Mouse (Mus musculus) CH12F3 (cell line): ENCODE measurements around the gene Ugp2.
"Not testable (repeated sequence)": the region's sequence is repeated elsewhere in the genome, so short reads cannot be mapped to it uniquely, and the experiment has no call there.

Source experiments
- in situ Hi-C: fragments of 300-500 bp; cut with MboI; formaldehyde crosslinking; loops from 2 replicates; pipeline ENCODE4 v1.14.3; 2020; ENCODE audit warnings: low sequenced_read_pairs

The Ugp2 gene

DNA sequence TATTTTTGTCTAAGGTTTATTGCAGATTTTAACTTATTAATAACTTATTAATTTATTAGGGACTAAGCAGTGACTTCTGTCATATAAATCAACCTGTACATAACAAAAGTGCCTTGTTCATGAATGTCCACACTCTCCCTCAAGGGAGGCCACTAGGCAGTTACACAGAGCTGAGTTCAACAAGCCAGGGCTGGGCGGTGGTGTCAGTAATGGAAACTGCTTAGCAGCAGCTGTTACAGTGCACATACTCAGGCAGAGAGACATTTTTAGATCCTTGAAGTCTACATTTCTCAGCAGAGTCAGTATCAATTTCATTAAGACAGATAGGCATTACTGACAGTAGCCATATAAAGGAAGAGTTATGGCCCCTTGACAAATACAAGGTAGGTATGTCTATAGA, 33.1 kb downstream of the Ugp2 start:
- in situ Hi-C loops, result no loop called here

- in situ Hi-C loops, result no loop called here
Observed at GRCm38 (mm10) chr11:21332639-21333295, 38.2 kb downstream of the Ugp2 start.

DNA sequence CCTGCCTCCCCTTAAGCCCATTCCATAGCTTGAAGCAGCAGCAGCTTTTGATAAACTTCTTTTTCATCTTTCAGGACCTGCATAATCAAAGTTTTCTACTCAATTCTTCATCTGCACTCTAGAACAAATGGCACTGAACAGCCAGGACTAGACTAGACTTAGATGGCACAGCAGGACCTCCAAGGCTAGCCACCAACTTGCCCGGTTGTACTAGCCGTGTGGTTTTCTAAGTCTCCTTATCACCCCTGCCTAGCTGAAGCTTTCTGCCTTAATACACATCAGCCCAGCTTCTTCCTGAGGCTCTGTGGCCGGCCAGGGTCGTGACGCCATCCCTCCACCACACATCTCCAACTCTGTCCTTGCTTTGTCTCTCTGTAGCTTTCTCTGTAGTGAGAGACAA, 42.9 kb downstream of the Ugp2 start:
- in situ Hi-C loops, result no loop called here

GRCm38 (mm10) chr11:21327486-21327885, 43.5 kb downstream of the Ugp2 start:
- in situ Hi-C loops, result no loop called here

DNA sequence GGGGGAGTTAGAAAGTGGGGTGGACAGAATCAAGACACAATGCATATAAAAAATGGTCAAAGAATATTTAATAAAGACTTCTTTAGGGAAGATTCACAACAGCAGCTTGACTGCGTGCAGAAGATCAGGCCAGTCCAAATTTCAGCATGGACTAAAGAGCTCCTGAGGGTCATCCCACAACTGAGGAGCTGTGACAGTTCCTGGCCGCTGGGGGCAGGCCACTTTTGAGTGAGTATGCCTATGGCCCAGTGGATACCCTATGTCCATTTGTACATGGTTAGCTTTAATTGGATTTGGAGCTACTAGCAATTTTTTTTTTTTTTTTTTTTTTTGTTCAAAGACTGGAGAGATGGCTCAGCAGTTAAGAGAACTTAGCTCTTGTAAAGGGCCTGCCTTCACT, 44.2 kb downstream of the Ugp2 start:
- in situ Hi-C loops, result no loop called here

- in situ Hi-C loops, result no loop called here
Observed at GRCm38 (mm10) chr11:21325781-21326180, 45.2 kb downstream of the Ugp2 start.

- in situ Hi-C loops, result no loop called here
Observed at GRCm38 (mm10) chr11:21322349-21322748, 48.7 kb downstream of the Ugp2 start.

DNA sequence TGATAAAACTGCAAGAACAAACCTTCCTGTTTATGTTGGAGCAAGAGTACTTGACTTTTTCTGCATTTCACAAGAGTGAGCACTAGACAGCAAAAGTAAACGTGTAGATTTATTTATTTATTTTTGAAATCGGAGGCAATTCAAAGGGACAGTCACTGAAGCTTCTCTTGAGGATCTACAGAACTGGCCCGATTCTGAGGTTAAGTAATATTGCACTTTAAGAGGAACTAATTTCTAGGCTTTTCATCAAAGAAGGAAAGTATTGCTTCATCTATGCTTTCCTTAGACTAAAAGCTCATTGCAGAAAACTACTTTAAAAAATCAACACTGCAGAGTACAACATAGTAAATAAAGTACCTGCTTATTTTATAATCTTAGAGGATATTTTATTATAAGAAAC, 49.4 kb downstream of the Ugp2 start:
- in situ Hi-C loops, result no loop called here

DNA sequence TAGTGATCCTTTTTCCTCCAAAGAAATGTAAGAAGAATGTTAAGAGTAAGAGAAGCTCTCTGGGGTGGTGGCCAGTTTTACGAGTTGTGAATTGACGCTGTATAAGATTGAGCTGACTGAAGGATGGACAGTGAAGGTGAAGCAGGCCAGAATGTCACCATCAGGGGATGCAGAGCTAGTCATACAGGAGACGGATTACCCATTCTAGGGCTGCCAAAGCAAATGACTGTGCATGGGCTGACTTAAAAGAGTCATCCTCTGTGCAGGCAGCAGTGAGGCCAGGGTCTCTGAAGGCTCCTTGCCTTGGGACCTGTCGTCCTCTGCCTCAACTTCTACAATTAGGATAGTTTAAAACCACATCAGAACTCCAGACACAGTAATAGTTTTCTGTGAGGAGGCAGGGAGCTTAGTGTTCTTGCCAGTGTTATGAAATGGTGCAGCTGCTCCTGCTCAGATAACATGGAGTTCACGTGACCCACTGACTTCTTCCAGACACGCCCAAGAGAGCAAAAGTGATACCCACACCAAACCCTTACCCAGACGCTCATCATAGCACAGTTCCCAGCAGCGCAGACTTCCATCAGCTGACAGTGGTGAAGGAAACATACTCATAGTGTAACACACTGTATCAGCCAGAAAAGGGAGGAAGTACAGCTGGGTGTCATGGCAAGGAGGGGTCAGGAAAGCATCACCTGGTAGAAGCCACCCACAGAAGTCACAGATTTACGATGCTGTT, 56.9 kb downstream of the Ugp2 start:
- in situ Hi-C loops, result no loop called here

- in situ Hi-C loops, result loop anchor here (5.0 kb wide), 1 partner anchor 148 kb away; no protein-coding TSS in a partner anchor
Observed at GRCm38 (mm10) chr11:21309516-21309915, 61.5 kb downstream of the Ugp2 start.

DNA sequence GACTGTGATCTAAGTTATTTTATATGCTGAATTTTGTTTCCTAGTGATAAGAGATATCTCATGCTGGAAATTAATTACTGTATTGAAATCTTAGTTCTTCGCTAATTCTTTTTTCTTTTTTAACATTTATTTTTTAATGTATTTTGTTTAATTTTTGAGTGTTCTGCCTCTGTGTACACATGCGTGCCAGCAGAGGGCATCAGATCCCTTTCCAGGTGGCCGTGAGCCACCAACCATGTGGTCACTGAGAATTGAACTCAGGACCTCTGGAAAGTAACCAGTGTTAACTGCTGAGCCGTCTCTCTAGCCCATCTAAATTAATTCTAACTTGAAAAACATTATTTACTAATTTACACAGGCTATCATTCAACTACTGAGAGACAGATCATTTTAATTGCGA, 62.9 kb downstream of the Ugp2 start:
- in situ Hi-C loops, result loop anchor here (5.0 kb wide), 1 partner anchor 149 kb away; no protein-coding TSS in a partner anchor

GRCm38 (mm10) chr11:21307078-21307668, 63.8 kb downstream of the Ugp2 start:
- in situ Hi-C loops, result loop anchor here (5.0 kb wide), 1 partner anchor 150 kb away; no protein-coding TSS in a partner anchor

DNA sequence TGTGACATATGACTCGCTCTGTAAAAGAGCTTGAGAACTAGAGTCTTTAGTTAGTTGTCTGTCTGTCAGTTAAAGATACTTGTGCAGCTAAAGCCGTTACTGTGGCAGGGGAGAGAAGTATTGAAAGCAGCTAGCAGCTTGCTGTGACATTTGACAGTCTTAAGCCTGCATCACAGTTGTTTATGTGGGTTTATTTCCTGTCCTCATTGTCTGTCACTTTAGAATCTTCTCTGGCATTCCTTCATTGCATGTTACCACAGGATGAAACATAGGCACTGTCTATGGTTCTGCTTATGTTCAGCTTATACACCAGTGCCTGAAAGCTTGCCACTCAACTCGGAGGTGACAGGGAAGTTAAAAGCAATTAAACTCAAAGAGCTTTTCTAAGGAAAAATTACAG, 67.4 kb downstream of the Ugp2 start:
- in situ Hi-C loops, result no loop called here

- in situ Hi-C loops, result no loop called here
Observed at GRCm38 (mm10) chr11:21295486-21295885, 75.5 kb downstream of the Ugp2 start.

- in situ Hi-C loops, result not testable (repeated sequence)
Observed at GRCm38 (mm10) chr11:21288153-21288552, 82.8 kb downstream of the Ugp2 start.

DNA sequence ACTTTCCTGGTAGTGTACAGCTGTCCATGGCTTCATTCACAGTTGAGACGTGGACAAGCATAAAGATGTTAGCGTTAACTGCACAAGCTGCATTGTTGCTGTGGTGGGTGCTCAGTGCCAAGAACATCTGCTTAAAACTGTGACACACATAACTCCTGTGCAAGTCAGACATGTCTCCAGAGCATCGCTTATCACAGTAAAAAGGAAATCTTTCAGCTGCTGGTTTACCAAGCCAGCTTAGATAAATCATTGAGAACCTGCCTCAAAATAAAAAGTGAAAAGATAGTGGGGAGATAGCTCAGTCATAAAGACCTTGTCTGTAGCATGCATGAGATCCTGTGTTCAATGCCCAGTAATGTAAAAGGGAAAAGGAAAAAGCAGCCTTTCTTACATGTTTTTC, 84.6 kb downstream of the Ugp2 start:
- in situ Hi-C loops, result no loop called here

GRCm38 (mm10) chr11:21276151-21276550, 94.8 kb downstream of the Ugp2 start:
- in situ Hi-C loops, result no loop called here
